Comparison of ENCODE assay signal across 9 mouse cellular contexts in the genomic region with DNA sequence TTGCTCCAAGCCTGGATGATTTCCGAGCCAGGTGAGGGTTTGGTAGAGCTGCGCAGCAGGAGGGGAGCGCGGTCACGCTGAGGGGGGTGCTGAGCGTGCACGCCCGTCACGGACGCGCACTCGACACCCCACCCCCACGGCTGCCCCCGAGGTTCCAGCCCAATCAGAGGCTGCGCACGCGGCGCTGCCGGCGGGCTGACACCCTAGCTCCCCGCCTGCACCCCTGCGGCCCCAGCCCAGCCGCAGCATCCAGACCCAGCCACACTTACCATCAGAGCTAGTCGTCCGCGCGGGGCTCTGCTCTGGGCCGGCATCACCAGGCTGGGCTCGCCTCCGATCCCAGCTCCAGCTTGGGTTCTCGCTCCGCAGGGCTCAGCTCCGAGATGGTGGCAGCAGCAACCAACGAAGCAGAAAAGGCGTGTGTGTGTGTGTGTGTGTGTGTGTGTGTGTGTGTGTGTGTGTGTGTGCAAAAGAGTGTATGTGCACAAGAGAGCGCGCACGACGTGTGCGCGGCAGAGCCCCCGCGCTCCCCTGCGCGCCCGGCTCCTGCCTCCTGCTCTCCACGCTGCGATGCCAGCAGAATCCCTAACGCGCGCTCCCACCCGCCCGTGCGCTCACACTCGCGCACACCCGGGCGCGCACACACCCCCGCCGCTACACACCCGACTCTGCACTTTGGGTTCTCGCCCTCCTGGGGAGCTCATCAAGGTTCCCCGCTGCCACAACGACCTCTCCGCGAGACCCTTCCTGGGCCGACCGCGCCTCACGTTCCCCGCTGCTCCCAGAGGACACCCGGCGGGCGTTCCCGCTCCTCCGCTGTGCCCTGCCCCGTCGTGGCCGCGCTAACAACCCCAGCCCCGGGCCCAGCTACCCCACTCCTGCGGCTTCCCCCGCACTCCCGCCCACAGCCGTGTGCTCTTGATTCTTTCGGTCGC. TPM values are rescaled to one million over a fixed set of nuclear protein-coding genes. Genes with fewer than 3 reads are reported as not detected.
DNase-seq lines count a peak whose midpoint lies in the region; ATAC-seq and TF ChIP-seq lines count a peak whose summit lies in the region.
"Had no signal": no experiment of that assay in that cellular context is flagged by ENCODE, and none has a peak within 500 bp of the region (broad histone marks: within the 10 kb centered on the region; RNA-seq: fewer than 3 reads in every experiment).

A gene (minus strand): TSS at position 748 of the 935 bp plus-strand sequence.

- intact Hi-C loops in heart, adult 2 months (cut with DNase I): no loop called here

- TF ChIP-seq EP300 in heart, adult 2 months (IDR thresholded peaks at IDR 0.05; ENCODE audit: insufficient read depth, low read depth, low read length): no peak
- no peak for TF ChIP-seq EP300 in stomach, postnatal 0 days (optimal IDR thresholded peaks at IDR 0.05)

- H3K36me3 ChIP-seq in heart, adult 2 months (ENCODE audit: control insufficient read depth, insufficient read depth, low read length): no peaks in the 10 kb centered on the region
- no peaks in the 10 kb centered on the region for H3K36me3 ChIP-seq in intestine, postnatal 0 days (ENCODE audit: control insufficient read depth, insufficient read depth)
- H3K36me3 ChIP-seq in stomach, postnatal 0 days (ENCODE audit: control insufficient read depth, insufficient read depth, low read length): no peaks in the 10 kb centered on the region

- H3K79me2 ChIP-seq in heart, adult 2 months (replicated peaks; ENCODE audit: control insufficient read depth, insufficient read depth, low read length): no peaks in the 10 kb centered on the region

- DNase-seq in heart, adult 2 months: no peak
- DNase-seq in heart, adult 18-20 months: no peak
- DNase-seq in WW6 (ENCODE audit: low read depth, low spot score): peak; percentile 20
- peak; percentile 23 for DNase-seq in mesoderm, embryonic 11.5 days (ENCODE audit: low read depth, low spot score)
- peak; percentile 17 for DNase-seq in stomach, postnatal 0 days (ENCODE audit: low spot score)
- no peak for DNase-seq in ovary, postnatal 14 days (ENCODE audit: low spot score)

- H3K4me2 ChIP-seq in intestine, postnatal 0 days (replicated peaks; ENCODE audit: low read depth): peak within 1 kb of the TSS; percentile 68
- peak within 1 kb of the TSS; percentile 71 for H3K4me2 ChIP-seq in stomach, postnatal 0 days (replicated peaks; ENCODE audit: low read depth)

- no peaks in the 10 kb centered on the region for H3K4me1 ChIP-seq in heart, adult 2 months (ENCODE audit: control insufficient read depth, insufficient read depth, low read length)
- no peaks in the 10 kb centered on the region for H3K4me1 ChIP-seq in embryonic fibroblast, embryonic 13.5 days (ENCODE audit: control insufficient read depth, insufficient read depth, low read length)
- no peaks in the 10 kb centered on the region for H3K4me1 ChIP-seq in intestine, postnatal 0 days (replicated peaks; ENCODE audit: control insufficient read depth, insufficient read depth, low read length)
- H3K4me1 ChIP-seq in stomach, postnatal 0 days (replicated peaks; ENCODE audit: control insufficient read depth, insufficient read depth): no peaks in the 10 kb centered on the region

- H3K9ac ChIP-seq in heart, adult 2 months (ENCODE audit: low read depth, low read length): 0 out of 2 replicates have a peak within 1 kb of the TSS, but pooled peaks have one; percentile 12
- no peak within 1 kb of the TSS for H3K9ac ChIP-seq in intestine, postnatal 0 days (ENCODE audit: low read depth, low read length)
- H3K9ac ChIP-seq in stomach, postnatal 0 days (ENCODE audit: low read length): no peak within 1 kb of the TSS

- no peak for TF ChIP-seq CTCF in heart, adult 2 months (IDR thresholded peaks at IDR 0.05)
- TF ChIP-seq CTCF in embryonic fibroblast, embryonic 13.5 days (IDR thresholded peaks at IDR 0.05; ENCODE audit: borderline replicate concordance, insufficient read depth, low read length): no peak
- TF ChIP-seq CTCF in intestine, postnatal 0 days (IDR thresholded peaks at IDR 0.05; ENCODE audit: low read depth): no peak
- no peak for TF ChIP-seq CTCF in stomach, postnatal 0 days (IDR thresholded peaks at IDR 0.05; ENCODE audit: low read depth)

- no peak for ATAC-seq in intestine, postnatal 0 days
- ATAC-seq in stomach, postnatal 0 days (ENCODE audit: low FRiP score, low TSS enrichment): peak; percentile 24

- H3K27me3 ChIP-seq in heart, adult 2 months (ENCODE audit: control insufficient read depth, insufficient read depth, low read length): peaks cover 16% of the 10 kb centered on the region
- H3K27me3 ChIP-seq in intestine, postnatal 0 days (replicated peaks; ENCODE audit: control insufficient read depth, insufficient read depth, low read length): peaks cover 56% of the 10 kb centered on the region
- H3K27me3 ChIP-seq in stomach, postnatal 0 days (ENCODE audit: control insufficient read depth, insufficient read depth, low read length): peaks cover 23% of the 10 kb centered on the region

- no peak within 1 kb of the TSS; the same call in 1 of the 2 replicates for H3K4me3 ChIP-seq in heart, adult 2 months
- peak within 1 kb of the TSS; percentile 4; the same call in 1 of the 2 replicates for H3K4me3 ChIP-seq in embryonic fibroblast, embryonic 13.5 days (ENCODE audit: insufficient read depth, low read length)
- peak within 1 kb of the TSS; percentile 38 for H3K4me3 ChIP-seq in intestine, postnatal 0 days (ENCODE audit: low read depth, low read length)
- H3K4me3 ChIP-seq in stomach, postnatal 0 days (ENCODE audit: low read depth, low read length): peak within 1 kb of the TSS; percentile 43

- no peak for TF ChIP-seq POLR2A in heart, adult 2 months (IDR thresholded peaks at IDR 0.05; ENCODE audit: insufficient read depth, low read depth, low read length)
- TF ChIP-seq POLR2A in embryonic fibroblast, embryonic 13.5 days (IDR thresholded peaks at IDR 0.05; ENCODE audit: low read depth, low read length): no peak

- WGBS in heart, adult 2 months: 1% methylated on average over 74 of the region's 88 CpGs
- 1% methylated on average over 77 of the region's 88 CpGs for WGBS in intestine, postnatal 0 days
- WGBS in stomach, postnatal 0 days: under 1% methylated on average over 71 of the region's 88 CpGs

- H3K27ac ChIP-seq in heart, adult 2 months: no peak within 1 kb of the TSS
- H3K27ac ChIP-seq in embryonic fibroblast, embryonic 13.5 days (ENCODE audit: insufficient read depth, low read length): no peak within 1 kb of the TSS
- H3K27ac ChIP-seq in intestine, postnatal 0 days (ENCODE audit: low read depth, low read length): no peak within 1 kb of the TSS
- H3K27ac ChIP-seq in stomach, postnatal 0 days (replicated peaks): no peak within 1 kb of the TSS

- H3K9me3 ChIP-seq in intestine, postnatal 0 days (ENCODE audit: control insufficient read depth): no peaks in the 10 kb centered on the region
- H3K9me3 ChIP-seq in stomach, postnatal 0 days (ENCODE audit: control insufficient read depth, low read length): no peaks in the 10 kb centered on the region

RNA-seq across cellular contexts. Expression of the gene that starts here (rescaled TPM):
- total RNA-seq in heart, adult 2 months (2021): 1 to 10 TPM; 1.2 to 1.3 TPM
- 5.5 and 6.1 TPM in 2 replicates for polyA plus RNA-seq in heart, adult 2 months (2012; rRNA removed)
- 1 to 10 TPM; 1.0 to 1.1 TPM for total RNA-seq in heart, adult 18-20 months (2021)
- polyA plus RNA-seq in embryonic fibroblast, embryonic 13.5 days (2011; ENCODE audit: insufficient read length, low read depth, missing spikeins): 3.7 and 5.2 TPM in 2 replicates
- 0.72 and 0.98 TPM in 2 replicates for polyA plus RNA-seq in intestine, postnatal 0 days (2015; fragmentation: Nextera tagmentation; extraction: Ambion mirVana)
- 0.99 and 1.2 TPM in 2 replicates for polyA plus RNA-seq in stomach, postnatal 0 days (2015; fragmentation: Nextera tagmentation; extraction: Ambion mirVana)
- total RNA-seq: hematopoietic stem cell, adult 5-6 weeks had no signal

Comparison
In these comparisons a context has a peak if more than half of its experiments do, and no peak if none do; other contexts are left out.
1. DNase-seq: peak in WW6 (single experiment), mesoderm, embryonic 11.5 days (single experiment) and stomach, postnatal 0 days (single experiment); none in heart, adult 2 months (0 of 2), heart, adult 18-20 months (0 of 2) and ovary, postnatal 14 days (single experiment).